Mouse (Mus musculus) urinary bladder, postnatal 4 days (tissue): ENCODE data around the gene Spg7.
A peak's percentile ranks its signal among the peaks of the same experiment; 100 is the strongest.
"Not testable (repeated sequence)": the region's sequence is repeated elsewhere in the genome, so short reads cannot be mapped to it uniquely, and the experiment has no call there.

ENCODE experiments used
- DNase-seq, 2 experiments: peaks; one replicate each; pipeline ENCODE4 v3.0.0; 2021 to 2022; ENCODE audit warnings: low spot score in 2 of 2

The Spg7 gene

GRCm38 (mm10) chr8:123041008-123041773 lies 21.6 kb upstream of the Spg7 start:
- peak; percentile 48 to 62 for DNase-seq

GRCm38 (mm10) chr8:123041774-123042105 lies 21.0 kb upstream of the Spg7 start:
- no peak for DNase-seq

- peak; percentile 99 to 100 for DNase-seq
Measured at GRCm38 (mm10) chr8:123042158-123042973, 20.4 kb upstream of the Spg7 start, which contains the start of gene Ankrd11. Gene Ankrd11 (minus strand): TSS chr8:123042277.

GRCm38 (mm10) chr8:123042974-123043625 lies 19.6 kb upstream of the Spg7 start:
- no peak for DNase-seq

- no peak for DNase-seq
Measured at GRCm38 (mm10) chr8:123043941-123044340, 18.8 kb upstream of the Spg7 start.

- DNase-seq = not testable (repeated sequence)
Measured at GRCm38 (mm10) chr8:123044743-123045425, 17.9 kb upstream of the Spg7 start.

GRCm38 (mm10) chr8:123046706-123047105 lies 16.0 kb upstream of the Spg7 start:
- no peak for DNase-seq

- DNase-seq = no peak
Measured at GRCm38 (mm10) chr8:123047827-123048226, 14.9 kb upstream of the Spg7 start.

- no peak for DNase-seq
Measured at GRCm38 (mm10) chr8:123048402-123048801, 14.3 kb upstream of the Spg7 start.

- no peak for DNase-seq
Measured at GRCm38 (mm10) chr8:123051458-123051857, 11.3 kb upstream of the Spg7 start.

GRCm38 (mm10) chr8:123064072-123064471 lies 1.3 kb downstream of the Spg7 start:
- DNase-seq = no peak

- DNase-seq = no peak
Measured at GRCm38 (mm10) chr8:123064809-123065213, 2.1 kb downstream of the Spg7 start.

GRCm38 (mm10) chr8:123065214-123066100 lies 2.7 kb downstream of the Spg7 start:
- peak; percentile 94 to 95 for DNase-seq

GRCm38 (mm10) chr8:123066101-123066683 lies 3.5 kb downstream of the Spg7 start:
- DNase-seq = no peak

GRCm38 (mm10) chr8:123071176-123071575 lies 8.4 kb downstream of the Spg7 start:
- DNase-seq = no peak

GRCm38 (mm10) chr8:123077213-123077612 lies 14.5 kb downstream of the Spg7 start:
- DNase-seq = no peak

GRCm38 (mm10) chr8:123082993-123083392 lies 20.3 kb downstream of the Spg7 start:
- no peak for DNase-seq

- no peak for DNase-seq
Measured at GRCm38 (mm10) chr8:123083610-123084009, 20.9 kb downstream of the Spg7 start.

- DNase-seq = no peak
Measured at GRCm38 (mm10) chr8:123087289-123087688, 24.5 kb downstream of the Spg7 start.

- DNase-seq = no peak
Measured at GRCm38 (mm10) chr8:123097216-123097615, 34.5 kb downstream of the Spg7 start.
